In the genomic region with DNA sequence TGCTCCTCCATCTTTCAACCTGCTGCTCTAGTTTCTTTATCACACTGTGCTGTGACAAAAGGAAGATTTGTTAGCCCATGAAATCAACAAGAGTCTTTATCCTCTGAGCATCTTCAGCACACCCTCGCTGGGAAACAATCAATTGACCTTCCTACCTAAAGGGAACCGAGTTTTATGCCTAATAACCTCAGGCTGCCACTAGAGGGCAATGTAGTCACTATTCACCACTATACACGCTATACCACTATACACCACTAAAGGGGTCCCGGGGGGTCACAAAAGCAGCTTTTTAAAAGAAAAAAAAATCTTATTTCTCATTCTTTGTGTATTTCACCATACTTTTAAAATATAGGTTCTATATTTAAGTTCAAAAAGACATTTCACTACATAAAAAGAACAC, we compare ENCODE assay signal across 9 mouse cellular contexts. TPM values are rescaled to one million over a fixed set of nuclear protein-coding genes. Genes with fewer than 3 reads are reported as not detected.
DNase-seq lines count a peak whose midpoint lies in the region; ATAC-seq and TF ChIP-seq lines count a peak whose summit lies in the region.
"Had no signal": no experiment of that assay in that cellular context is flagged by ENCODE, and none has a peak within 500 bp of the region (broad histone marks: within the 10 kb centered on the region; RNA-seq: fewer than 3 reads in every experiment).

No protein-coding gene starts in this region.

- H3K9ac ChIP-seq in intestine, embryonic 15.5 days = no peak overlapping the region
- no peak overlapping the region for H3K9ac ChIP-seq in liver, adult 2 months (ENCODE audit: low read depth, low read length)
- no peak overlapping the region for H3K9ac ChIP-seq in neural tube, embryonic 11.5 days (ENCODE audit: low read length)
- no peak overlapping the region for H3K9ac ChIP-seq in forebrain, embryonic 13.5 days

- no peak overlapping the region for H3K4me3 ChIP-seq in intestine, embryonic 15.5 days (replicated peaks)
- H3K4me3 ChIP-seq in liver, adult 2 months (ENCODE audit: insufficient read depth, low read depth, low read length) = no peak overlapping the region
- no peak overlapping the region for H3K4me3 ChIP-seq in neural tube, embryonic 11.5 days (ENCODE audit: low read depth, low read length)
- no peak overlapping the region for H3K4me3 ChIP-seq in forebrain, embryonic 13.5 days
- H3K4me3 ChIP-seq: myocyte had no signal

- peaks cover 10% of the 10 kb centered on the region for H3K4me1 ChIP-seq in intestine, embryonic 15.5 days (replicated peaks)
- H3K4me1 ChIP-seq in liver, adult 2 months (ENCODE audit: control insufficient read depth, insufficient read depth, low read length) = peaks cover 4% of the 10 kb centered on the region; the same call in 1 of the 2 replicates
- H3K4me1 ChIP-seq in neural tube, embryonic 11.5 days (ENCODE audit: control insufficient read depth, insufficient read depth, low read length) = peaks cover 12% of the 10 kb centered on the region
- peaks cover 43% of the 10 kb centered on the region for H3K4me1 ChIP-seq in forebrain, embryonic 13.5 days

- DNase-seq in ovary, postnatal 14 days (ENCODE audit: low spot score) = peak; percentile 27
- DNase-seq in ovary, postnatal 36 days (ENCODE audit: low spot score) = no peak
- peak; percentile 78 for DNase-seq in NIH3T3 (ENCODE audit: low read depth)
- peak; percentile 50 for DNase-seq in liver, adult 2 months (ENCODE audit: extremely low read depth, low read depth, low spot score)
- peak; percentile 43 for DNase-seq in neural tube, embryonic 11.5 days (ENCODE audit: low spot score)

- TF ChIP-seq POLR2A in liver, adult 2 months (IDR thresholded peaks at IDR 0.05; ENCODE audit: extremely low read depth, insufficient read depth, low read length) = no peak

- TF ChIP-seq CTCF in liver, adult 2 months (IDR thresholded peaks at IDR 0.05; ENCODE audit: low read depth, low read length) = peak; percentile 48

- no peaks in the 10 kb centered on the region for H3K79me2 ChIP-seq in liver, adult 2 months (ENCODE audit: control insufficient read depth, insufficient read depth, low read length)

- no peaks in the 10 kb centered on the region for H3K27me3 ChIP-seq in intestine, embryonic 15.5 days (replicated peaks)
- H3K27me3 ChIP-seq in liver, adult 2 months (ENCODE audit: control insufficient read depth, insufficient read depth, low read length) = no peaks in the 10 kb centered on the region
- H3K27me3 ChIP-seq in neural tube, embryonic 11.5 days (ENCODE audit: control insufficient read depth, insufficient read depth, low read length) = no peaks in the 10 kb centered on the region
- peaks cover 11% of the 10 kb centered on the region for H3K27me3 ChIP-seq in forebrain, embryonic 13.5 days

- H3K9me3 ChIP-seq in intestine, embryonic 15.5 days = no peaks in the 10 kb centered on the region
- H3K9me3 ChIP-seq in neural tube, embryonic 11.5 days (ENCODE audit: control insufficient read depth, low read length) = no peaks in the 10 kb centered on the region
- no peaks in the 10 kb centered on the region for H3K9me3 ChIP-seq in forebrain, embryonic 13.5 days (replicated peaks)

- no peaks in the 10 kb centered on the region for H3K36me3 ChIP-seq in intestine, embryonic 15.5 days
- no peaks in the 10 kb centered on the region for H3K36me3 ChIP-seq in liver, adult 2 months (ENCODE audit: control insufficient read depth, insufficient read depth, low read length)
- H3K36me3 ChIP-seq in neural tube, embryonic 11.5 days (ENCODE audit: control insufficient read depth, insufficient read depth, low read length) = no peaks in the 10 kb centered on the region
- no peaks in the 10 kb centered on the region for H3K36me3 ChIP-seq in forebrain, embryonic 13.5 days (ENCODE audit: poor library complexity, severe bottlenecking)

- H3K4me2 ChIP-seq in intestine, embryonic 15.5 days (replicated peaks) = no peak overlapping the region
- no peak overlapping the region for H3K4me2 ChIP-seq in neural tube, embryonic 11.5 days (ENCODE audit: low read depth)
- H3K4me2 ChIP-seq in forebrain, embryonic 13.5 days = no peak overlapping the region

- no peak overlapping the region for H3K27ac ChIP-seq in intestine, embryonic 15.5 days
- no peak overlapping the region for H3K27ac ChIP-seq in liver, adult 2 months (replicated peaks; ENCODE audit: insufficient read depth, low read depth, low read length)
- H3K27ac ChIP-seq in neural tube, embryonic 11.5 days (ENCODE audit: low read depth, low read length) = no peak overlapping the region
- H3K27ac ChIP-seq in forebrain, embryonic 13.5 days = no peak overlapping the region

- 8% methylated on average over 4 of the region's 4 CpGs for WGBS in intestine, embryonic 15.5 days
- WGBS in liver, adult 2 months = 3% methylated on average over 4 of the region's 4 CpGs
- WGBS in neural tube, embryonic 11.5 days = 9% methylated on average over 4 of the region's 4 CpGs
- WGBS in forebrain, embryonic 13.5 days = 6% methylated on average over 4 of the region's 4 CpGs

- peak; percentile 81 for ATAC-seq in common myeloid progenitor, adult 5-6 weeks (replicated peaks; ENCODE audit: low read depth, poor library complexity, severe bottlenecking)
- ATAC-seq in intestine, embryonic 15.5 days = peak; percentile 59; the same call in 1 of the 2 replicates
- peak; percentile 73 for ATAC-seq in neural tube, embryonic 11.5 days (ENCODE audit: insufficient read depth, low FRiP score, low TSS enrichment)
- no peak for ATAC-seq in forebrain, embryonic 13.5 days

RNA-seq across cellular contexts. Expression of gene Hectd2, which starts 15.9 kb away (rescaled TPM):
- 1.6 and 3.1 TPM in 2 replicates for total RNA-seq in common myeloid progenitor, adult 5-6 weeks (2017)
- 1.9 and 2.2 TPM in 2 replicates for polyA plus RNA-seq in intestine, embryonic 15.5 days (2015; fragmentation: Nextera tagmentation; extraction: Ambion mirVana)
- 1.5 and 1.7 TPM in 2 replicates for total RNA-seq in liver, adult 2 months (2014; rRNA removed)
- 0.35 and 0.46 TPM in 2 replicates for polyA plus RNA-seq in liver, adult 2 months (2012; rRNA removed)
- 5.7 and 7.0 TPM in 2 replicates for polyA plus RNA-seq in neural tube, embryonic 11.5 days (2014; fragmentation: Nextera tagmentation; extraction: Ambion mirVana)
- polyA plus RNA-seq in forebrain, embryonic 13.5 days (2015; fragmentation: Nextera tagmentation; extraction: Ambion mirVana) = 12.1 and 12.8 TPM in 2 replicates
